Mouse (Mus musculus) forebrain, embryonic 13.5 days (tissue): ENCODE data around the gene Rgmb. TPM values are rescaled to one million over a fixed set of nuclear protein-coding genes. Genes with fewer than 3 reads are reported as not detected.

Source experiments
- ATAC-seq: fragments of 200-750 bp; cut with Nextera tagmentation; 2 replicates; pipeline ENCODE4 v1.8.0; 2017
- H3K27ac ChIP-seq: fragments of 300-500 bp; sonication (generic); 2 replicates; pipeline ENCODE4 v1.5.1; 2015; ENCODE audit warnings: inconsistent platforms, mild to moderate bottlenecking, moderate library complexity
- H3K27me3 ChIP-seq: fragments of 300-500 bp; sonication (generic); 2 replicates; pipeline ENCODE4 v1.6.1; 2015; ENCODE audit warnings: mild to moderate bottlenecking, inconsistent platforms
- H3K36me3 ChIP-seq: fragments of 300-500 bp; sonication (generic); 2 replicates; pipeline ENCODE4 v1.6.1; 2015; ENCODE audit warnings: mild to moderate bottlenecking, inconsistent platforms; ENCODE audit not compliant: poor library complexity, severe bottlenecking
- H3K4me1 ChIP-seq: fragments of 300-500 bp; sonication (generic); 2 replicates; pipeline ENCODE4 v1.6.1; 2015; ENCODE audit warnings: inconsistent platforms
- H3K4me2 ChIP-seq: fragments of 300-500 bp; sonication (generic); 2 replicates; pipeline ENCODE4 v1.6.1; 2015; ENCODE audit warnings: inconsistent platforms, mild to moderate bottlenecking, moderate library complexity
- H3K4me3 ChIP-seq: fragments of 300-500 bp; sonication (generic); 2 replicates; pipeline ENCODE4 v1.5.1; 2015; ENCODE audit warnings: mild to moderate bottlenecking, inconsistent platforms
- H3K9ac ChIP-seq: fragments of 300-500 bp; sonication (generic); 2 replicates; pipeline ENCODE4 v1.6.1; 2015; ENCODE audit warnings: mild to moderate bottlenecking, inconsistent platforms
- H3K9me3 ChIP-seq: fragments of 300-500 bp; sonication (generic); replicated peaks from 2 replicates; pipeline ENCODE4 v1.6.1; 2016; ENCODE audit warnings: inconsistent platforms
- WGBS: fragments of 180-500 bp; shearing (Covaris S2); methylation state at CpG from one replicate; pipeline ENCODE4 v1.1.7; 2015; 5-methylcytosine and 5-hydroxymethylcytosine counted together
- polyA plus RNA-seq: library from polyadenylated mRNA; unstranded; fragments of >200 nt; fragmentation: Nextera tagmentation; extraction: Ambion mirVana; gene quantifications from 2 replicates; pipeline ENCODE4 v1.2.1, GENCODE M21; 2015

Gene Rgmb
- polyA plus RNA-seq, 1 experiment from 2014 or later: 39.2 TPM

GRCm38 (mm10) chr17:15820761-15821160, 10.1 kb downstream of the Rgmb start:
- no peak overlapping the region for H3K4me3 ChIP-seq
- no peak overlapping the region for H3K9ac ChIP-seq
- H3K36me3 ChIP-seq: peaks cover 33% of the 10 kb centered on the region
- no peak for ATAC-seq
- no peaks in the 10 kb centered on the region for H3K9me3 ChIP-seq
- H3K4me2 ChIP-seq: no peak overlapping the region
- peaks cover 53% of the 10 kb centered on the region for H3K4me1 ChIP-seq
- no peaks in the 10 kb centered on the region for H3K27me3 ChIP-seq
- H3K27ac ChIP-seq: no peak overlapping the region
- 87% methylated on average over 10 of the region's 10 CpGs for WGBS

DNA sequence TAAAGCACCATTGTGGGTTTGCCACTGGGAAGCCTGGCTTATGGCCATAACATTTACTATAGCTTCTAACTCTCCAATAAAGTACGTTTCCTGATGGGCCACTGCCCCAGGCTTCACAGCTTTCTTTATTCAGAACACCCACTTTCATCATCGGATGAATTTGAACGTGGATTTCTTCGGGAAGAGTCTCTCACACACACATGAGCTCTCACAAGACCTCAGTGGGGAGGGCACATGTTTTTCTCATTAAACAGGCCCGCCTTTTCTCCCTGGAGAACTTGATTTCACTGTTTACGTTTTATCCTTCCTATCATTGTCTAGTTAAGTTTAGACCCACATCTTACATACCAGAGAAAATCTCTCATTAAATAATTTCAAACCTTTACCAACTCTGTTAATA, 10.7 kb downstream of the Rgmb start:
- Histone ChIP-seq H3K9ac (no peak overlapping the region), H3K27me3 (no peaks in the 10 kb centered on the region), H3K27ac (no peak overlapping the region), H3K4me1 (peaks cover 56% of the 10 kb centered on the region), H3K9me3 (no peaks in the 10 kb centered on the region), H3K36me3 (peaks cover 37% of the 10 kb centered on the region), H3K4me3 (no peak overlapping the region), H3K4me2 (no peak overlapping the region)
- ATAC-seq: no peak
- 71% methylated on average over 6 of the region's 6 CpGs for WGBS

DNA sequence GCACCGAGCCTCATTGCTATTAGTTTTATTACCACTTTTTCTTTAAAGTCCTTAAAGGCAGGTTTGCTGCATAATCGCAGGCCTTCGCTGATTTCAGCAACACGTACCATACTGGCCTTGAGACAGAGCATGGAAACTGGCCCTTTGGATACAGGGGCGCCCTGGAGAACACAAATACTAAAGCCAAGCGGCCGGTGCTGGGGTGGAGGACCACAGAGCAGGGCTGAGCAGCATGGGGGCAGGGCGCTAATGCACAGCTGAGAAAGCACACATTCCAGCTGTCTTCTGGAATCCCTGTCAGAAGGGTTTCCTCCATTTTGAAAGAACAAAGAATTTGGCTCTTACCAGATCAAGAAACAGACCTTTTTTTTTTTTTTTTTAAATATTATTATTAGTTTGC, 12.5 kb downstream of the Rgmb start:
- no peak for ATAC-seq
- no peaks in the 10 kb centered on the region for H3K27me3 ChIP-seq
- H3K27ac ChIP-seq: no peak overlapping the region
- H3K4me3 ChIP-seq: no peak overlapping the region
- H3K4me1 ChIP-seq: peaks cover 53% of the 10 kb centered on the region
- H3K9ac ChIP-seq: no peak overlapping the region
- H3K36me3 ChIP-seq: peaks cover 42% of the 10 kb centered on the region
- H3K9me3 ChIP-seq: no peaks in the 10 kb centered on the region
- H3K4me2 ChIP-seq: no peak overlapping the region
- 86% methylated on average over 8 of the region's 8 CpGs for WGBS

DNA sequence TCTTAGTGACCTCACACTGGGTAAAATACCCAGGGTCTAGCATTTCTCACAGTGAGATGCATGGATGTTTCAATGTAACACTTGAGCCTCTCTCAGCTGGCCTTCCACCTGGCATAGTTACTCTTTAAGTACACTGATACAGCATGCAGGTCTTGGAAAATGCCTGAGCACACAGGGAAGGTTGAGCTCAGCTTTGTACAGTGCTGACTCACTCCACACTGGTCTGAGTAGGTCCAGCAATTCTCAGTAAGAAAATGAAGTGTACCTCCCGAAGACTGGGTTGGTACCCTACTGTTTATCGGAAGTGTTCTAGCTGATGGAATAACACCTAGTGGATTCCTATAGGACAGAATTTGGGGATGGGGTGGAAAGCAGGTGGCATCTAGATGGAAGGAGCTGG, 13.2 kb downstream of the Rgmb start:
- Histone ChIP-seq H3K27ac (no peak overlapping the region), H3K4me1 (peaks cover 47% of the 10 kb centered on the region), H3K4me2 (no peak overlapping the region), H3K9me3 (no peaks in the 10 kb centered on the region), H3K4me3 (no peak overlapping the region), H3K9ac (no peak overlapping the region), H3K27me3 (no peaks in the 10 kb centered on the region), H3K36me3 (peaks cover 44% of the 10 kb centered on the region)
- no peak for ATAC-seq
- 93% methylated on average over 2 of the region's 2 CpGs for WGBS

GRCm38 (mm10) chr17:15817096-15817450, 13.8 kb downstream of the Rgmb start:
- WGBS: 96% methylated on average over 4 of the region's 5 CpGs
- ATAC-seq: no peak
- peaks cover 46% of the 10 kb centered on the region for H3K4me1 ChIP-seq
- H3K27ac ChIP-seq: no peak overlapping the region
- no peak overlapping the region for H3K4me2 ChIP-seq
- no peak overlapping the region for H3K9ac ChIP-seq
- no peaks in the 10 kb centered on the region for H3K9me3 ChIP-seq
- H3K36me3 ChIP-seq: peaks cover 47% of the 10 kb centered on the region
- no peak overlapping the region for H3K4me3 ChIP-seq
- H3K27me3 ChIP-seq: no peaks in the 10 kb centered on the region

DNA sequence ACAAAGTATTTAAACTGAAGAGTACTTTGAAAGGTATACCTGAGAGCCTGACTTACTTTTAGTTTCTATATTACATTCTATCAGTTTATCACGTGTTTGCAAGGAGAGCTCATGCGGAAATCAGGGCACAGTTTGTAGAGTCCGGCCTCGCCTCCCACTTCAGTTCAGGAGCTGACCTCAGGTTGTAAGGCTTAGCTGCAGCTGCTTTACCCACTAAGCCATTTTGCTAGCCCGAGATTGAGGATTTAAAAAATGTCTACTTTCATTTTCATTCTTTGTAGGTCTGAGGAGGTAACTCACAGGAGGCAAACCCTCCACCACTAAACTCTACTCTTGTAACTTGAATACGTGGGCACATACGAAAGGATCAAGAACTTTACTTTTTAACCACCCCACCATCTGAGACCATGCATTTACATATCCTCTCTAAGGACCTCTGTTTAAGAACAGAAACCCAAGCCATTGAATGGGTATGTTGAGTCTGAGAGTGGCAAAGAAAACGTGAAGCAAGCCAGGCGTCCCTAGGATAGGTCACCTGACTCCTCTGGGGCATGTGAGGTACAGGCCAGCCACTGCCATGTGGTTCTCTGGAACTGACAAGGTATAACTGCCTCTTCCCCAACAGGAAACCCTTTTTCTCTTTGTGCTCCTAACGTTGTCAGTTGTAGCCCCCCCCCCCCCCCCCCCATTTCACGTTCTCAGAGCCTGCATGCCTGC, 14.3 kb downstream of the Rgmb start:
- no peak for ATAC-seq
- Histone ChIP-seq H3K27ac (no peak overlapping the region), H3K4me2 (no peak overlapping the region), H3K27me3 (no peaks in the 10 kb centered on the region), H3K9me3 (no peaks in the 10 kb centered on the region), H3K4me3 (no peak overlapping the region), H3K9ac (no peak overlapping the region), H3K36me3 (peaks cover 47% of the 10 kb centered on the region), H3K4me1 (peaks cover 46% of the 10 kb centered on the region)
- 89% methylated on average over 10 of the region's 11 CpGs for WGBS

DNA sequence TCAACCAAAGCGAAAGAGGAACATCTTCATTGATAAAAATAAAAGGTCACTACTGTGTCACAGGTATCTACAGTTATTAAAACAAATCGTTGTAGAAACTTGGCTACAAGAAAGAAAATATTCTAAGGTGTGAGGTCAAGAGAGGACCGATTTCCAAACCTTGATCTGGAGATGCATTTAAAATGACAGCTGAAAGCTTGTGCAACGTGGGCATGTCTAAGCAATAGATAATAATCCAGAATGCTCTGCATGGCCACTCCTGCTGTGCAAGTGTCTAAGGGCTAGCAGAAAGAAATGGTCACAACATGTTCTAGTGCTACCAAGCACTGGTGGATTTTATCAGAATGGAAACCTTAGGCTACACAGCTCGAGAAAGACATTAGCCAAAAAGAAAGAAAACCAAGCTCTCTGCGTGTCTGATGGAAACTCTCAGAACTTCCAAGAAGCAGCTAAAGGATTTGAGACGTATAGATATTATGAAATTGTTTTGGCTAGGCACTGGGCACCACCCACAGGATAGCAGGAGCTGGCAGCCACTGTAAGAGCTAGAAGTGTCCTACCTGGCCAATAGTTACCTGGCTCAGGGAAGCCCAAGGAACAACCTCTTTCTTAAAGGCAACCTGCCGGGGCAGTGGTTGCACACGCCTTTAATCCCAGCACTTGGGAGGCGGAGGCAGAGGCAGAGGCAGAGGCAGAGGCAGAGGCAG, 15.4 kb downstream of the Rgmb start:
- Histone ChIP-seq H3K9ac (no peak overlapping the region), H3K27ac (no peak overlapping the region), H3K4me2 (no peak overlapping the region), H3K9me3 (no peaks in the 10 kb centered on the region), H3K27me3 (no peaks in the 10 kb centered on the region), H3K4me1 (peaks cover 48% of the 10 kb centered on the region), H3K36me3 (peaks cover 42% of the 10 kb centered on the region), H3K4me3 (no peak overlapping the region)
- WGBS: 90% methylated on average over 10 of the region's 10 CpGs
- no peak for ATAC-seq

GRCm38 (mm10) chr17:15813658-15814212, 17.1 kb downstream of the Rgmb start:
- H3K9me3 ChIP-seq: no peaks in the 10 kb centered on the region
- H3K4me2 ChIP-seq: no peak overlapping the region
- no peak overlapping the region for H3K4me3 ChIP-seq
- peaks cover 33% of the 10 kb centered on the region for H3K36me3 ChIP-seq
- H3K27me3 ChIP-seq: no peaks in the 10 kb centered on the region
- H3K4me1 ChIP-seq: peaks cover 52% of the 10 kb centered on the region
- 77% methylated on average over 3 of the region's 3 CpGs for WGBS
- 0 out of 2 replicates have a peak overlapping the region, but pooled peaks have one; percentile 16 for H3K9ac ChIP-seq
- no peak for ATAC-seq
- H3K27ac ChIP-seq: no peak overlapping the region

GRCm38 (mm10) chr17:15812136-15812778, 18.6 kb downstream of the Rgmb start:
- H3K4me2 ChIP-seq: no peak overlapping the region
- no peak overlapping the region for H3K27ac ChIP-seq
- WGBS: 82% methylated on average over 13 of the region's 13 CpGs
- no peak overlapping the region for H3K9ac ChIP-seq
- no peaks in the 10 kb centered on the region for H3K27me3 ChIP-seq
- H3K4me1 ChIP-seq: peaks cover 58% of the 10 kb centered on the region
- H3K9me3 ChIP-seq: no peaks in the 10 kb centered on the region
- peaks cover 28% of the 10 kb centered on the region for H3K36me3 ChIP-seq
- ATAC-seq: no peak; the same call in 1 of the 2 replicates
- no peak overlapping the region for H3K4me3 ChIP-seq

DNA sequence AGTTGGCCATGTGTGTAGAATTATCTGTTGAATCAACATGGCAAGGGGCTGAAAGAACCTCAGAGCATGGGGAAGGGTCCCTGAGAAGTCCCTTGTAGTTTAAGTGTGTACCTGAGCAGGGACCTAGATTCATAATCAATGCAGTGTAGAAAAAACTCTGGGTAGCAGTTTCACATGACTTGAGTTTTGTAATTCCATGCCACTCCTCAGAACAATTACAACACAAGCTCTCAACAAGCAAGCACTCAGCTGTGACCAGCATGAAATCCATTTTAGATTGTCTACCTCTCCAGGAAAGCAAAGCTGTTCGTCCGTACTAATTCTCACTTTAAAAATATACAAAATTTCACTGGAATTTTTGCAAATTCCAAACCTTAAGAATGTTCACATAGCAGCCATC, 20.9 kb downstream of the Rgmb start:
- Histone ChIP-seq H3K36me3 (peaks cover 27% of the 10 kb centered on the region), H3K9me3 (no peaks in the 10 kb centered on the region), H3K27me3 (no peaks in the 10 kb centered on the region), H3K9ac (no peak overlapping the region), H3K4me1 (peaks cover 51% of the 10 kb centered on the region), H3K4me2 (no peak overlapping the region), H3K27ac (no peak overlapping the region), H3K4me3 (no peak overlapping the region)
- no peak for ATAC-seq
- WGBS: 70% methylated on average over 2 of the region's 2 CpGs

DNA sequence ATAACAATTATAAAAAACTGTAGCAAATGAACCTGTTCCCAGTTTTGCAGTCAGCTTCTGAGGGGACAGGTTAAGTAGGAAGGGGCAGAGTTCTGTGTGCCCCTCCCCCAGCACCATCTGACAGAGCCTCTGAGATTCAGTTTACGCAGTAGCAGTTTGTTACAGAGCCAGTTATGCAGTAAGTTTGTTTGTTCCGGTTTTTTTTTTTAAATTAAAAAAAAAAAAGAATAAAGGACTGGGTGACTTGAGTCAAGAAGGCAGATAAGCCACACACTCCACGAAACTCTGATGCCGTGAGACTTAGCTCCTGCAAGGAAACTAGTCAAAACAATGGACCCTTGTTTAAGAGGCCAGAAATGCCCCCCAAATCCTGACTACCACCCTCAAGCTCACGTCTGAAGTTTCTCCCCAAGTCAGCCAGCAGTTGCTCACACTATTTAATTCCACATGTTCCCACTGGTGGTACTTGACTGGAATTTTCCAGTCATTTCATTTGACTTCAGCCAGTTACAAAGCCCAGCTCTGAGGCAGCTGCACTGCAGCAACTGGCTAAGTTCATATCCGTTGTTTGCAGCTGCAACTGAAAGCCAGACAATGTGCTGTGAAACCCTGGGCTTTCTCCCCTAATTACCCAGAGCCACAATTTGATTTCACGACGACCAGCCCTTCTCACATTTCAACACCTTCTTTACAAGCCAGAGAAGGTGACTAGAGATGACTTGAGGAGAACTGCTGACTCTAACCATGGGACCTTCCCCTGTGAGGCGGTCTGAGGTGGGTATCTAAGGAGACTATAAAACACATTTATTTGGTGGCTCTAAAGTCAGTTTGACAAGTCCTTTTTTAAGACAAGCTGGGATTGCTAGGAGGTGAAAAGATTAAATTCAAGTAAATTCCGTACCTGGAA, 22.1 kb downstream of the Rgmb start:
- Histone ChIP-seq H3K4me2 (no peak overlapping the region), H3K4me3 (no peak overlapping the region), H3K27me3 (no peaks in the 10 kb centered on the region), H3K4me1 (peaks cover 39% of the 10 kb centered on the region), H3K36me3 (peaks cover 23% of the 10 kb centered on the region), H3K9me3 (no peaks in the 10 kb centered on the region), H3K27ac (no peak overlapping the region; the same call in 1 of the 2 replicates), H3K9ac (peak overlapping the region; percentile 27; the same call in 1 of the 2 replicates)
- 17% methylated on average over 10 of the region's 10 CpGs for WGBS
- ATAC-seq: no peak
